Mouse (Mus musculus) activated CD4-positive, CD25-positive, alpha-beta regulatory T cell, adult 4 months (primary cell): ENCODE data around the gene Vars. TPM values are rescaled to one million over a fixed set of nuclear protein-coding genes. Genes with fewer than 3 reads are reported as not detected.
"Not testable (repeated sequence)": the region's sequence is repeated elsewhere in the genome, so short reads cannot be mapped to it uniquely, and the experiment has no call there.

Experiments
- ATAC-seq: one replicate; pipeline ENCODE4 v1.8.0; 2017
- polyA plus RNA-seq, 2 experiments: library from polyadenylated mRNA; unstranded; fragments of 100-300 nt; shearing (Covaris generic); gene quantifications; one replicate each; pipeline ENCODE4 v1.2.1; 2017

The Vars gene
- polyA plus RNA-seq: 10 to 100 TPM; 28.5 to 29.1 TPM

- ATAC-seq: peak; percentile 59
Observed at GRCm38 (mm10) chr17:35000717-35001451, at the start of gene Vars. Gene Vars (plus strand): TSS chr17:35000987.

GRCm38 (mm10) chr17:34951636-34952377, 49.0 kb upstream of the Vars start:
- ATAC-seq: no peak

- peak; percentile 52 for ATAC-seq
Observed at GRCm38 (mm10) chr17:34952378-34953040, 48.3 kb upstream of the Vars start.

GRCm38 (mm10) chr17:34953258-34953657, 47.5 kb upstream of the Vars start:
- no peak for ATAC-seq

- ATAC-seq: no peak
Observed at GRCm38 (mm10) chr17:34953904-34954303, 46.9 kb upstream of the Vars start.

- no peak for ATAC-seq
Observed at GRCm38 (mm10) chr17:34954831-34955230, 46.0 kb upstream of the Vars start.

GRCm38 (mm10) chr17:34955884-34956283, 44.9 kb upstream of the Vars start:
- ATAC-seq: no peak

GRCm38 (mm10) chr17:34956340-34956739, 44.4 kb upstream of the Vars start:
- ATAC-seq: no peak

GRCm38 (mm10) chr17:34957291-34957690, 43.5 kb upstream of the Vars start:
- ATAC-seq: not testable (repeated sequence)

GRCm38 (mm10) chr17:34957966-34958365, 42.8 kb upstream of the Vars start:
- ATAC-seq: not testable (repeated sequence)

GRCm38 (mm10) chr17:34958734-34959129, 42.1 kb upstream of the Vars start:
- ATAC-seq: peak; percentile 28

GRCm38 (mm10) chr17:34959130-34959778, 41.5 kb upstream of the Vars start, which contains the start of gene Hspa1b:
Gene Hspa1b (minus strand): TSS chr17:34959238.
- ATAC-seq: peak; percentile 90

- ATAC-seq: no peak
Observed at GRCm38 (mm10) chr17:34959881-34960515, 40.8 kb upstream of the Vars start.

GRCm38 (mm10) chr17:34960702-34961493, 39.9 kb upstream of the Vars start:
- no peak for ATAC-seq

GRCm38 (mm10) chr17:34962125-34962524, 38.7 kb upstream of the Vars start:
- ATAC-seq: no peak

- no peak for ATAC-seq
Observed at GRCm38 (mm10) chr17:34962841-34963240, 37.9 kb upstream of the Vars start.

GRCm38 (mm10) chr17:34964640-34965049, 36.1 kb upstream of the Vars start:
- no peak for ATAC-seq

- no peak for ATAC-seq
Observed at GRCm38 (mm10) chr17:34965627-34966026, 35.2 kb upstream of the Vars start.

GRCm38 (mm10) chr17:34969822-34970221, 31.0 kb upstream of the Vars start, which contains the start of gene Gm20481:
Gene Gm20481 (plus strand): TSS chr17:34969912.
- ATAC-seq: not testable (repeated sequence)

- not testable (repeated sequence) for ATAC-seq
Observed at GRCm38 (mm10) chr17:34970850-34971249, 29.9 kb upstream of the Vars start.

GRCm38 (mm10) chr17:34971694-34972068, 29.1 kb upstream of the Vars start:
- ATAC-seq: peak; percentile 13
